Mouse (Mus musculus): ENCODE results near the gene Fam214a. TPM values are rescaled to one million over a fixed set of nuclear protein-coding genes. Genes with fewer than 3 reads are reported as not detected.
"Not testable (repeated sequence)": the region's sequence is repeated elsewhere in the genome, so short reads cannot be mapped to it uniquely, and the experiment has no call there.

Gene Fam214a
- polyA plus RNA-seq, 1 experiment from 2014 or later: 15.4 TPM

- ATAC-seq (replicated peaks; ENCODE audit: low FRiP score, low read depth) (no peak), DNase-seq (ENCODE audit: low spot score) (no peak)
- H3K36me3 ChIP-seq (ENCODE audit: insufficient read depth, low read length): 0 out of 2 replicates have a peak, but pooled peaks cover 4% of the 10 kb centered on the region
- H3K27me3 ChIP-seq (ENCODE audit: insufficient read depth, low read length): no peaks in the 10 kb centered on the region
- no peak overlapping the region for H3K27ac ChIP-seq
- H3K9me3 ChIP-seq (replicated peaks; ENCODE audit: low read length): no peaks in the 10 kb centered on the region
- H3K4me1 ChIP-seq (replicated peaks; ENCODE audit: insufficient read depth, low read length): 0 out of 2 replicates have a peak, but pooled peaks cover 11% of the 10 kb centered on the region
- 76% methylated on average over 1 of the region's 1 CpGs for WGBS
- no peak overlapping the region for H3K4me2 ChIP-seq (ENCODE audit: low read length)
- H3K9ac ChIP-seq (ENCODE audit: low read depth, low read length): no peak overlapping the region
- no peak overlapping the region for H3K4me3 ChIP-seq (replicated peaks; ENCODE audit: low read depth, low read length)
- no peak for TF ChIP-seq CTCF (IDR thresholded peaks at IDR 0.05; ENCODE audit: low read depth)
Measured at GRCm38 (mm10) chr9:74979866-74980265, 27.2 kb downstream of the Fam214a start.

- DNase-seq (ENCODE audit: low spot score) (no peak), ATAC-seq (replicated peaks; ENCODE audit: low FRiP score, low read depth) (no peak)
- no peak for TF ChIP-seq CTCF (IDR thresholded peaks at IDR 0.05; ENCODE audit: low read depth)
- WGBS: 67% methylated on average over 3 of the region's 3 CpGs
- H3K4me2 ChIP-seq (ENCODE audit: low read length): no peak overlapping the region
- no peaks in the 10 kb centered on the region for H3K9me3 ChIP-seq (replicated peaks; ENCODE audit: low read length)
- peaks cover 4% of the 10 kb centered on the region; the same call in 1 of the 2 replicates for H3K4me1 ChIP-seq (replicated peaks; ENCODE audit: insufficient read depth, low read length)
- no peak overlapping the region for H3K27ac ChIP-seq
- H3K9ac ChIP-seq (ENCODE audit: low read depth, low read length): no peak overlapping the region
- H3K27me3 ChIP-seq (ENCODE audit: insufficient read depth, low read length): no peaks in the 10 kb centered on the region
- no peak overlapping the region for H3K4me3 ChIP-seq (replicated peaks; ENCODE audit: low read depth, low read length)
- H3K36me3 ChIP-seq (ENCODE audit: insufficient read depth, low read length): 0 out of 2 replicates have a peak, but pooled peaks cover 4% of the 10 kb centered on the region
Measured at GRCm38 (mm10) chr9:74981663-74982111, 29.0 kb downstream of the Fam214a start.

GRCm38 (mm10) chr9:74982193-74982592, 29.5 kb downstream of the Fam214a start:
- no peak overlapping the region for H3K4me2 ChIP-seq (ENCODE audit: low read length)
- no peak overlapping the region for H3K9ac ChIP-seq (ENCODE audit: low read depth, low read length)
- DNase-seq (ENCODE audit: low spot score): no peak
- peaks cover 3% of the 10 kb centered on the region; the same call in 1 of the 2 replicates for H3K4me1 ChIP-seq (replicated peaks; ENCODE audit: insufficient read depth, low read length)
- no peaks in the 10 kb centered on the region for H3K9me3 ChIP-seq (replicated peaks; ENCODE audit: low read length)
- 0 out of 2 replicates have a peak, but pooled peaks cover 4% of the 10 kb centered on the region for H3K36me3 ChIP-seq (ENCODE audit: insufficient read depth, low read length)
- H3K4me3 ChIP-seq (replicated peaks; ENCODE audit: low read depth, low read length): no peak overlapping the region
- TF ChIP-seq CTCF (IDR thresholded peaks at IDR 0.05; ENCODE audit: low read depth): no peak
- no peaks in the 10 kb centered on the region for H3K27me3 ChIP-seq (ENCODE audit: insufficient read depth, low read length)
- no peak for ATAC-seq (replicated peaks; ENCODE audit: low FRiP score, low read depth)
- H3K27ac ChIP-seq: no peak overlapping the region
- WGBS: 84% methylated on average over 8 of the region's 8 CpGs

- H3K27ac ChIP-seq; DNase-seq (ENCODE audit: low spot score); H3K4me3 ChIP-seq (replicated peaks; ENCODE audit: low read depth, low read length); H3K27me3 ChIP-seq (ENCODE audit: insufficient read depth, low read length); H3K9ac ChIP-seq (ENCODE audit: low read depth, low read length); H3K9me3 ChIP-seq (replicated peaks; ENCODE audit: low read length); H3K4me2 ChIP-seq (ENCODE audit: low read length); ATAC-seq (replicated peaks; ENCODE audit: low FRiP score, low read depth); H3K4me1 ChIP-seq (replicated peaks; ENCODE audit: insufficient read depth, low read length); H3K36me3 ChIP-seq (ENCODE audit: insufficient read depth, low read length): not testable (repeated sequence)
- 90% methylated on average over 1 of the region's 1 CpGs for WGBS
Measured at GRCm38 (mm10) chr9:74982722-74983121, 30.0 kb downstream of the Fam214a start.

- no peak for ATAC-seq (replicated peaks; ENCODE audit: low FRiP score, low read depth)
- Histone ChIP-seq H3K4me2 (ENCODE audit: low read length) (no peak overlapping the region), H3K4me1 (replicated peaks; ENCODE audit: insufficient read depth, low read length) (no peaks in the 10 kb centered on the region; the same call in 1 of the 2 replicates), H3K36me3 (ENCODE audit: insufficient read depth, low read length) (0 out of 2 replicates have a peak, but pooled peaks cover 4% of the 10 kb centered on the region), H3K9ac (ENCODE audit: low read depth, low read length) (no peak overlapping the region), H3K27me3 (ENCODE audit: insufficient read depth, low read length) (no peaks in the 10 kb centered on the region), H3K4me3 (replicated peaks; ENCODE audit: low read depth, low read length) (no peak overlapping the region), H3K27ac (no peak overlapping the region), H3K9me3 (replicated peaks; ENCODE audit: low read length) (no peaks in the 10 kb centered on the region)
- DNase-seq (ENCODE audit: low spot score): no peak
- 85% methylated on average over 14 of the region's 14 CpGs for WGBS
- no peak for TF ChIP-seq CTCF (IDR thresholded peaks at IDR 0.05; ENCODE audit: low read depth)
Measured at GRCm38 (mm10) chr9:74985173-74985715, 32.6 kb downstream of the Fam214a start.

GRCm38 (mm10) chr9:74985770-74986169, 33.1 kb downstream of the Fam214a start:
- Histone ChIP-seq H3K9me3 (replicated peaks; ENCODE audit: low read length) (no peaks in the 10 kb centered on the region), H3K27me3 (ENCODE audit: insufficient read depth, low read length) (no peaks in the 10 kb centered on the region), H3K36me3 (ENCODE audit: insufficient read depth, low read length) (0 out of 2 replicates have a peak, but pooled peaks cover 4% of the 10 kb centered on the region), H3K4me3 (replicated peaks; ENCODE audit: low read depth, low read length) (no peak overlapping the region), H3K9ac (ENCODE audit: low read depth, low read length) (no peak overlapping the region), H3K27ac (no peak overlapping the region), H3K4me1 (replicated peaks; ENCODE audit: insufficient read depth, low read length) (no peaks in the 10 kb centered on the region; the same call in 1 of the 2 replicates), H3K4me2 (ENCODE audit: low read length) (no peak overlapping the region)
- DNase-seq (ENCODE audit: low spot score) (no peak), ATAC-seq (replicated peaks; ENCODE audit: low FRiP score, low read depth) (no peak)
- no peak for TF ChIP-seq CTCF (IDR thresholded peaks at IDR 0.05; ENCODE audit: low read depth)
- 55% methylated on average over 2 of the region's 2 CpGs for WGBS

All from kidney, postnatal 0 days (tissue).